Mouse (Mus musculus): Measurements from ENCODE around the gene Slc38a6. TPM values are rescaled to one million over a fixed set of nuclear protein-coding genes. Genes with fewer than 3 reads are reported as not detected.
A peak's percentile ranks its signal among the peaks of the same experiment; 100 is the strongest.

Slc38a6 gene
- total RNA-seq, 1 experiment: 17.4 TPM

- no peaks in the 10 kb centered on the region for H3K9me3 ChIP-seq (ENCODE audit: control insufficient read depth, insufficient read depth, low read depth, low read length)
- no peak overlapping the region for H3K4me3 ChIP-seq (ENCODE audit: insufficient read depth in 1 of 2, low read depth in 1 of 2, low read length in 2 of 2, poor library complexity in 1 of 2, severe bottlenecking in 1 of 2)
- no peaks in the 10 kb centered on the region for H3K36me3 ChIP-seq (ENCODE audit: control insufficient read depth, insufficient read depth, low read length, poor library complexity, severe bottlenecking)
- H3K27ac ChIP-seq (ENCODE audit: insufficient read depth, low read depth, low read length, poor library complexity, severe bottlenecking): no peak overlapping the region
- TF ChIP-seq ZC3H11A (IDR thresholded peaks at IDR 0.05; ENCODE audit: borderline replicate concordance, low read depth, low read length) (no peak), HCFC1 (IDR thresholded peaks at IDR 0.05; ENCODE audit: borderline replicate concordance, insufficient read depth, low read length) (no peak), CHD2 (IDR thresholded peaks at IDR 0.05; ENCODE audit: low read depth, low read length) (no peak), ZNF384 (IDR thresholded peaks at IDR 0.05; ENCODE audit: low read depth, low read length) (no peak), MAFK (IDR thresholded peaks at IDR 0.05; ENCODE audit: insufficient read depth, low read depth, low read length) (no peak)
- in situ Hi-C loops (cut with MboI; ENCODE audit: low sequenced_read_pairs in 2 of 2, unreplicated experiment in 2 of 2): no loop called here
- H3K9ac ChIP-seq (ENCODE audit: insufficient read depth, low read depth, low read length, poor library complexity, severe bottlenecking): no peak overlapping the region
- DNase-seq (ENCODE audit: low read depth, low spot score): no peak
- H3K4me1 ChIP-seq (ENCODE audit: control insufficient read depth in 2 of 2, insufficient read depth in 2 of 2, low read length in 2 of 2, poor library complexity in 1 of 2): peaks cover 0 to 3% of the 10 kb centered on the region in 2 experiments; a peak in 1 of 4 replicates
These were observed 50.5 kb downstream of the Slc38a6 start for GRCm38 (mm10) chr12:73337127-73337526.

- in situ Hi-C loops (cut with MboI; ENCODE audit: low sequenced_read_pairs in 2 of 2, unreplicated experiment in 2 of 2): no loop called here
- no peaks in the 10 kb centered on the region for H3K9me3 ChIP-seq (ENCODE audit: control insufficient read depth, insufficient read depth, low read depth, low read length)
- peaks cover 0 to 3% of the 10 kb centered on the region in 2 experiments; a peak in 2 of 4 replicates for H3K4me1 ChIP-seq (ENCODE audit: control insufficient read depth in 2 of 2, insufficient read depth in 2 of 2, low read length in 2 of 2, poor library complexity in 1 of 2)
- H3K4me3 ChIP-seq (ENCODE audit: insufficient read depth in 1 of 2, low read depth in 1 of 2, low read length in 2 of 2, poor library complexity in 1 of 2, severe bottlenecking in 1 of 2): no peak overlapping the region
- no peak for DNase-seq (ENCODE audit: low read depth, low spot score)
- TF ChIP-seq ZNF384 (IDR thresholded peaks at IDR 0.05; ENCODE audit: low read depth, low read length) (no peak), MAFK (IDR thresholded peaks at IDR 0.05; ENCODE audit: insufficient read depth, low read depth, low read length) (no peak), HCFC1 (IDR thresholded peaks at IDR 0.05; ENCODE audit: borderline replicate concordance, insufficient read depth, low read length) (no peak), ZC3H11A (IDR thresholded peaks at IDR 0.05; ENCODE audit: borderline replicate concordance, low read depth, low read length) (no peak), CHD2 (IDR thresholded peaks at IDR 0.05; ENCODE audit: low read depth, low read length) (no peak)
- H3K36me3 ChIP-seq (ENCODE audit: control insufficient read depth, insufficient read depth, low read length, poor library complexity, severe bottlenecking): peaks cover 2% of the 10 kb centered on the region; the same call in 1 of the 2 replicates
- H3K9ac ChIP-seq (ENCODE audit: insufficient read depth, low read depth, low read length, poor library complexity, severe bottlenecking): no peak overlapping the region
- H3K27ac ChIP-seq (ENCODE audit: insufficient read depth, low read depth, low read length, poor library complexity, severe bottlenecking): no peak overlapping the region
These were observed 54.2 kb downstream of the Slc38a6 start for GRCm38 (mm10) chr12:73340642-73341293.

GRCm38 (mm10) chr12:73341703-73342663 is 55.4 kb downstream of the Slc38a6 start:
- TF ChIP-seq CHD2 (IDR thresholded peaks at IDR 0.05; ENCODE audit: low read depth, low read length) (no peak), ZNF384 (IDR thresholded peaks at IDR 0.05; ENCODE audit: low read depth, low read length) (no peak), MAFK (IDR thresholded peaks at IDR 0.05; ENCODE audit: insufficient read depth, low read depth, low read length) (no peak), HCFC1 (IDR thresholded peaks at IDR 0.05; ENCODE audit: borderline replicate concordance, insufficient read depth, low read length) (no peak), ZC3H11A (IDR thresholded peaks at IDR 0.05; ENCODE audit: borderline replicate concordance, low read depth, low read length) (no peak)
- Histone ChIP-seq H3K36me3 (ENCODE audit: control insufficient read depth, insufficient read depth, low read length, poor library complexity, severe bottlenecking) (peaks cover 2% of the 10 kb centered on the region; the same call in 1 of the 2 replicates), H3K27ac (ENCODE audit: insufficient read depth, low read depth, low read length, poor library complexity, severe bottlenecking) (no peak overlapping the region), H3K9me3 (ENCODE audit: control insufficient read depth, insufficient read depth, low read depth, low read length) (0 out of 2 replicates have a peak, but pooled peaks cover 1% of the 10 kb centered on the region), H3K9ac (ENCODE audit: insufficient read depth, low read depth, low read length, poor library complexity, severe bottlenecking) (no peak overlapping the region), H3K4me3 (ENCODE audit: insufficient read depth in 1 of 2, low read depth in 1 of 2, low read length in 2 of 2, poor library complexity in 1 of 2, severe bottlenecking in 1 of 2) (0 out of 4 replicates have a peak overlapping the region, but pooled peaks of 1 of the 2 experiments have one; percentile 30), H3K4me1 (ENCODE audit: control insufficient read depth in 2 of 2, insufficient read depth in 2 of 2, low read length in 2 of 2, poor library complexity in 1 of 2) (peaks cover 0 to 3% of the 10 kb centered on the region in 2 experiments; a peak in 2 of 4 replicates)
- no peak for DNase-seq (ENCODE audit: low read depth, low spot score)
- in situ Hi-C loops (cut with MboI; ENCODE audit: low sequenced_read_pairs in 2 of 2, unreplicated experiment in 2 of 2): no loop called here

GRCm38 (mm10) chr12:73344300-73344699 is 57.7 kb downstream of the Slc38a6 start:
- no peak overlapping the region for H3K27ac ChIP-seq (ENCODE audit: insufficient read depth, low read depth, low read length, poor library complexity, severe bottlenecking)
- DNase-seq (ENCODE audit: low read depth, low spot score): no peak
- no peak for TF ChIP-seq ZNF384 (IDR thresholded peaks at IDR 0.05; ENCODE audit: low read depth, low read length)
- no peak for TF ChIP-seq MAFK (IDR thresholded peaks at IDR 0.05; ENCODE audit: insufficient read depth, low read depth, low read length)
- TF ChIP-seq HCFC1 (IDR thresholded peaks at IDR 0.05; ENCODE audit: borderline replicate concordance, insufficient read depth, low read length): no peak
- no peak for TF ChIP-seq ZC3H11A (IDR thresholded peaks at IDR 0.05; ENCODE audit: borderline replicate concordance, low read depth, low read length)
- TF ChIP-seq CHD2 (IDR thresholded peaks at IDR 0.05; ENCODE audit: low read depth, low read length): no peak

More at GRCm38 (mm10) chr12:73344300-73344699, 57.7 kb downstream of the Slc38a6 start:
- peaks cover 2% of the 10 kb centered on the region; the same call in 1 of the 2 replicates for H3K36me3 ChIP-seq (ENCODE audit: control insufficient read depth, insufficient read depth, low read length, poor library complexity, severe bottlenecking)
- peaks cover 2 to 6% of the 10 kb centered on the region in 2 experiments; a peak in 3 of 4 replicates for H3K4me1 ChIP-seq (ENCODE audit: control insufficient read depth in 2 of 2, insufficient read depth in 2 of 2, low read length in 2 of 2, poor library complexity in 1 of 2)
- no peak overlapping the region for H3K4me3 ChIP-seq (ENCODE audit: insufficient read depth in 1 of 2, low read depth in 1 of 2, low read length in 2 of 2, poor library complexity in 1 of 2, severe bottlenecking in 1 of 2)
- in situ Hi-C loops (cut with MboI; ENCODE audit: low sequenced_read_pairs in 2 of 2, unreplicated experiment in 2 of 2): no loop called here
- H3K9me3 ChIP-seq (ENCODE audit: control insufficient read depth, insufficient read depth, low read depth, low read length): 0 out of 2 replicates have a peak, but pooled peaks cover 1% of the 10 kb centered on the region
- no peak overlapping the region for H3K9ac ChIP-seq (ENCODE audit: insufficient read depth, low read depth, low read length, poor library complexity, severe bottlenecking)

Measured in ES-E14 (cell line).